Mouse (Mus musculus) natural killer cell, adult 2 months (primary cell): ENCODE data around the gene Gm5136.

Experiments
- DNase-seq, 2 experiments: peaks; one replicate each; pipeline ENCODE4 v3.0.0; 2022; ENCODE audit warnings: low spot score in 2 of 2

Gene Gm5136

GRCm38 (mm10) chr10:108699946-108700345 is at the start of gene Gm5136:
TSS of gene Gm5136 (minus strand) at chr10:108700160.
- DNase-seq: no peak

- DNase-seq: no peak
Measured at GRCm38 (mm10) chr10:108743759-108744158, 43.8 kb upstream of the Gm5136 start.

GRCm38 (mm10) chr10:108733982-108734381 is 34.0 kb upstream of the Gm5136 start:
- DNase-seq: no peak

GRCm38 (mm10) chr10:108728961-108729360 is 29.0 kb upstream of the Gm5136 start:
- DNase-seq: no peak

GRCm38 (mm10) chr10:108726391-108726790 is 26.4 kb upstream of the Gm5136 start:
- DNase-seq: no peak

- DNase-seq: no peak
Measured at GRCm38 (mm10) chr10:108724878-108725277, 24.9 kb upstream of the Gm5136 start.

- no peak for DNase-seq
Measured at GRCm38 (mm10) chr10:108710514-108710913, 10.6 kb upstream of the Gm5136 start.

GRCm38 (mm10) chr10:108705658-108706057 is 5.7 kb upstream of the Gm5136 start:
- DNase-seq: no peak

- DNase-seq: no peak
Measured at GRCm38 (mm10) chr10:108701361-108702128, 1.6 kb upstream of the Gm5136 start.

GRCm38 (mm10) chr10:108697062-108697461 is 2.9 kb downstream of the Gm5136 start:
- no peak for DNase-seq

GRCm38 (mm10) chr10:108690954-108691353 is 9.0 kb downstream of the Gm5136 start:
- no peak for DNase-seq

GRCm38 (mm10) chr10:108686696-108687095 is 13.3 kb downstream of the Gm5136 start:
- DNase-seq: no peak

GRCm38 (mm10) chr10:108679675-108680390 is 20.1 kb downstream of the Gm5136 start:
- no peak for DNase-seq

GRCm38 (mm10) chr10:108677053-108677452 is 22.9 kb downstream of the Gm5136 start:
- no peak for DNase-seq

- DNase-seq: no peak
Measured at GRCm38 (mm10) chr10:108668944-108669343, 31.0 kb downstream of the Gm5136 start.

GRCm38 (mm10) chr10:108660295-108660694 is 39.7 kb downstream of the Gm5136 start:
- DNase-seq: no peak

- no peak for DNase-seq
Measured at GRCm38 (mm10) chr10:108658300-108658699, 41.7 kb downstream of the Gm5136 start.

GRCm38 (mm10) chr10:108657669-108658068 is 42.3 kb downstream of the Gm5136 start:
- no peak for DNase-seq

GRCm38 (mm10) chr10:108656898-108657297 is 43.1 kb downstream of the Gm5136 start:
- no peak for DNase-seq

- no peak for DNase-seq
Measured at GRCm38 (mm10) chr10:108655074-108655473, 44.9 kb downstream of the Gm5136 start.

- no peak for DNase-seq
Measured at GRCm38 (mm10) chr10:108652831-108653230, 47.1 kb downstream of the Gm5136 start.

- DNase-seq: no peak
Measured at GRCm38 (mm10) chr10:108652066-108652465, 47.9 kb downstream of the Gm5136 start.

GRCm38 (mm10) chr10:108649174-108649573 is 50.8 kb downstream of the Gm5136 start:
- no peak for DNase-seq
